Mouse (Mus musculus) midbrain, postnatal 0 days (tissue): ENCODE measurements at regions not wholly inside any gene's neighbourhood (a gene's known extent, or its start where the extent isn't known, plus 50 kb on each side); places are given as distances from the start of the nearest gene placed in this dataset.

Source experiments
- ATAC-seq: fragments of 200-750 bp; cut with Nextera tagmentation; 2 replicates; pipeline ENCODE4 v1.8.0; 2017; ENCODE audit warnings: moderate number of reproducible peaks, mild to moderate bottlenecking, moderate TSS enrichment, moderate library complexity; ENCODE audit not compliant: low FRiP score
- DNase-seq: peaks from one replicate; pipeline ENCODE4 v3.0.0-alpha.2; 2015; ENCODE audit warnings: low spot score
- H3K27ac ChIP-seq: fragments of 300-500 bp; sonication (generic); 2 replicates; pipeline ENCODE4 v1.5.1; 2014; ENCODE audit warnings: low read depth, mild to moderate bottlenecking, low read length, mixed read lengths
- H3K27me3 ChIP-seq: fragments of 300-500 bp; sonication (generic); 2 replicates; pipeline ENCODE4 v1.6.1; 2014; ENCODE audit warnings: low read length, control low read depth, mixed read lengths; ENCODE audit not compliant: insufficient read depth
- H3K36me3 ChIP-seq: fragments of 300-500 bp; sonication (generic); 2 replicates; pipeline ENCODE4 v1.6.1; 2014; ENCODE audit warnings: low read length, control low read depth, mixed read lengths; ENCODE audit not compliant: insufficient read depth
- H3K4me1 ChIP-seq: fragments of 300-500 bp; sonication (generic); 2 replicates; pipeline ENCODE4 v1.6.1; 2014; ENCODE audit warnings: mild to moderate bottlenecking, control low read depth, antibody characterized with exemption, low read length, mixed read lengths; ENCODE audit not compliant: insufficient read depth
- H3K4me2 ChIP-seq: fragments of 300-500 bp; sonication (generic); 2 replicates; pipeline ENCODE4 v1.6.1; 2014; ENCODE audit warnings: low read depth, mild to moderate bottlenecking, low read length, mixed read lengths; ENCODE audit not compliant: poor library complexity, severe bottlenecking
- H3K4me3 ChIP-seq: fragments of 300-500 bp; sonication (generic); 2 replicates; pipeline ENCODE4 v1.5.1; 2014; ENCODE audit warnings: low read depth, mild to moderate bottlenecking, low read length, moderate library complexity
- H3K9ac ChIP-seq: fragments of 300-500 bp; sonication (generic); replicated peaks from 2 replicates; pipeline ENCODE4 v1.6.1; 2014; ENCODE audit warnings: mild to moderate bottlenecking, low read length, moderate library complexity, mixed read lengths; ENCODE audit not compliant: poor library complexity, severe bottlenecking
- H3K9me3 ChIP-seq: fragments of 300-500 bp; sonication (generic); 2 replicates; pipeline ENCODE4 v1.6.1; 2016; ENCODE audit warnings: low read length, control low read depth
- CTCF ChIP-seq: IDR thresholded peaks from 2 replicates; pipeline ENCODE4 v1.5.1; 2016; ENCODE audit warnings: antibody characterized with exemption, mild to moderate bottlenecking
- WGBS: fragments of 180-500 bp; shearing (Covaris S2); extraction: QIAGEN DNeasy Blood & Tissue Kit; methylation state at CpG from one replicate; pipeline ENCODE4 v1.1.7; 2014; 5-methylcytosine and 5-hydroxymethylcytosine counted together

GRCm38 (mm10) chr15:7691251-7691650 lies 119.4 kb upstream of the Gdnf start:
- H3K27ac ChIP-seq, result no peak overlapping the region
- DNase-seq (no peak), ATAC-seq (no peak)
- H3K9ac ChIP-seq, result no peak overlapping the region
- H3K4me3 ChIP-seq, result no peak overlapping the region
- H3K4me2 ChIP-seq, result no peak overlapping the region
- no peak for TF ChIP-seq CTCF
- H3K4me1 ChIP-seq, result no peaks in the 10 kb centered on the region
- no peaks in the 10 kb centered on the region for H3K27me3 ChIP-seq
- no peaks in the 10 kb centered on the region for H3K36me3 ChIP-seq
- H3K9me3 ChIP-seq, result no peaks in the 10 kb centered on the region
- WGBS, result 95% methylated on average over 1 of the region's 1 CpGs

- WGBS, result 80% methylated on average over 3 of the region's 3 CpGs
- no peaks in the 10 kb centered on the region for H3K36me3 ChIP-seq
- no peaks in the 10 kb centered on the region for H3K27me3 ChIP-seq
- DNase-seq, result no peak
- H3K27ac ChIP-seq, result no peak overlapping the region
- no peak overlapping the region for H3K4me3 ChIP-seq
- ATAC-seq, result no peak
- no peak overlapping the region for H3K9ac ChIP-seq
- H3K4me1 ChIP-seq, result no peaks in the 10 kb centered on the region
- no peak overlapping the region for H3K4me2 ChIP-seq
- H3K9me3 ChIP-seq, result no peaks in the 10 kb centered on the region
- TF ChIP-seq CTCF, result no peak
Measured at GRCm38 (mm10) chr15:7692096-7692495, 118.5 kb upstream of the Gdnf start.

- H3K4me2 ChIP-seq, result no peak overlapping the region
- H3K9ac ChIP-seq, result no peak overlapping the region
- H3K4me1 ChIP-seq, result no peaks in the 10 kb centered on the region
- ATAC-seq (no peak), DNase-seq (no peak)
- no peaks in the 10 kb centered on the region for H3K27me3 ChIP-seq
- WGBS, result 84% methylated on average over 5 of the region's 5 CpGs
- no peaks in the 10 kb centered on the region for H3K9me3 ChIP-seq
- no peak overlapping the region for H3K27ac ChIP-seq
- no peak for TF ChIP-seq CTCF
- no peak overlapping the region for H3K4me3 ChIP-seq
- no peaks in the 10 kb centered on the region for H3K36me3 ChIP-seq
Measured at GRCm38 (mm10) chr15:7694037-7694436, 116.6 kb upstream of the Gdnf start.

- ATAC-seq, result no peak
- DNase-seq, result no peak
- Histone ChIP-seq H3K4me2 (no peak overlapping the region), H3K4me3 (no peak overlapping the region), H3K27me3 (no peaks in the 10 kb centered on the region), H3K9ac (no peak overlapping the region), H3K36me3 (no peaks in the 10 kb centered on the region), H3K27ac (no peak overlapping the region), H3K4me1 (no peaks in the 10 kb centered on the region), H3K9me3 (no peaks in the 10 kb centered on the region)
- no peak for TF ChIP-seq CTCF
- 54% methylated on average over 3 of the region's 3 CpGs for whole genome bisulfite sequencing
Measured at GRCm38 (mm10) chr15:7697724-7698123, 112.9 kb upstream of the Gdnf start.

- WGBS, result 91% methylated on average over 5 of the region's 5 CpGs
- ATAC-seq, result no peak
Measured at GRCm38 (mm10) chr15:7708836-7709235, 101.8 kb upstream of the Gdnf start.

GRCm38 (mm10) chr15:7714641-7715040 lies 96.0 kb upstream of the Gdnf start:
- H3K27me3 ChIP-seq, result no peaks in the 10 kb centered on the region
- no peak for TF ChIP-seq CTCF
- ATAC-seq, result no peak
- no peaks in the 10 kb centered on the region for H3K36me3 ChIP-seq
- 86% methylated on average over 1 of the region's 1 CpGs for WGBS
- H3K4me2 ChIP-seq, result no peak overlapping the region
- H3K9me3 ChIP-seq, result no peaks in the 10 kb centered on the region
- no peak overlapping the region for H3K4me3 ChIP-seq
- H3K4me1 ChIP-seq, result no peaks in the 10 kb centered on the region
- H3K9ac ChIP-seq, result no peak overlapping the region
- DNase-seq, result no peak
- no peak overlapping the region for H3K27ac ChIP-seq

More at GRCm38 (mm10) chr15:7708836-7709235, 101.8 kb upstream of the Gdnf start:
- no peaks in the 10 kb centered on the region for H3K27me3 ChIP-seq
- no peak for TF ChIP-seq CTCF
- H3K36me3 ChIP-seq, result no peaks in the 10 kb centered on the region
- no peaks in the 10 kb centered on the region for H3K4me1 ChIP-seq
- no peaks in the 10 kb centered on the region for H3K9me3 ChIP-seq
- H3K9ac ChIP-seq, result no peak overlapping the region
- H3K27ac ChIP-seq, result no peak overlapping the region
- no peak for DNase-seq
- H3K4me2 ChIP-seq, result no peak overlapping the region
- no peak overlapping the region for H3K4me3 ChIP-seq
